Mouse (Mus musculus): ENCODE results near the gene Uvrag. TPM values are rescaled to one million over a fixed set of nuclear protein-coding genes. Genes with fewer than 3 reads are reported as not detected.

Uvrag gene
- polyA plus RNA-seq, 1 experiment from 2014 or later, result 25.8 TPM

- Histone ChIP-seq H3K9ac (ENCODE audit: low read length) (no peak overlapping the region), H3K4me1 (replicated peaks; ENCODE audit: control insufficient read depth, insufficient read depth, low read length) (peaks cover 52% of the 10 kb centered on the region), H3K27ac (ENCODE audit: low read depth) (no peak overlapping the region), H3K27me3 (replicated peaks; ENCODE audit: control insufficient read depth, insufficient read depth, low read length) (no peaks in the 10 kb centered on the region), H3K4me2 (ENCODE audit: low read length) (no peak overlapping the region), H3K36me3 (ENCODE audit: control insufficient read depth, insufficient read depth, low read length) (no peaks in the 10 kb centered on the region), H3K4me3 (ENCODE audit: low read depth, low read length) (no peak overlapping the region), H3K9me3 (ENCODE audit: control insufficient read depth, low read length) (no peaks in the 10 kb centered on the region)
- DNase-seq (ENCODE audit: low spot score) (no peak), ATAC-seq (replicated peaks; ENCODE audit: low FRiP score, low TSS enrichment, low read depth) (no peak)
- 60% methylated on average over 8 of the region's 8 CpGs for WGBS
Measured at GRCm38 (mm10) chr7:99126057-99126456, 14.9 kb downstream of the Uvrag start.

- WGBS, result 69% methylated on average over 5 of the region's 5 CpGs
- Histone ChIP-seq H3K4me3 (ENCODE audit: low read depth, low read length) (no peak overlapping the region), H3K27me3 (replicated peaks; ENCODE audit: control insufficient read depth, insufficient read depth, low read length) (no peaks in the 10 kb centered on the region), H3K9me3 (ENCODE audit: control insufficient read depth, low read length) (no peaks in the 10 kb centered on the region), H3K4me1 (replicated peaks; ENCODE audit: control insufficient read depth, insufficient read depth, low read length) (peaks cover 18% of the 10 kb centered on the region), H3K27ac (ENCODE audit: low read depth) (no peak overlapping the region), H3K9ac (ENCODE audit: low read length) (no peak overlapping the region), H3K36me3 (ENCODE audit: control insufficient read depth, insufficient read depth, low read length) (no peaks in the 10 kb centered on the region), H3K4me2 (ENCODE audit: low read length) (no peak overlapping the region)
- ATAC-seq (replicated peaks; ENCODE audit: low FRiP score, low TSS enrichment, low read depth) (no peak), DNase-seq (ENCODE audit: low spot score) (no peak)
Measured at GRCm38 (mm10) chr7:99122651-99123050, 18.3 kb downstream of the Uvrag start.

GRCm38 (mm10) chr7:99120865-99121521 lies 19.9 kb downstream of the Uvrag start:
- DNase-seq (ENCODE audit: low spot score) (no peak), ATAC-seq (replicated peaks; ENCODE audit: low FRiP score, low TSS enrichment, low read depth) (no peak)
- Histone ChIP-seq H3K4me3 (ENCODE audit: low read depth, low read length) (no peak overlapping the region), H3K9ac (ENCODE audit: low read length) (no peak overlapping the region), H3K4me2 (ENCODE audit: low read length) (no peak overlapping the region), H3K36me3 (ENCODE audit: control insufficient read depth, insufficient read depth, low read length) (0 out of 2 replicates have a peak, but pooled peaks cover 5% of the 10 kb centered on the region), H3K4me1 (replicated peaks; ENCODE audit: control insufficient read depth, insufficient read depth, low read length) (peaks cover 1% of the 10 kb centered on the region; the same call in 1 of the 2 replicates), H3K27me3 (replicated peaks; ENCODE audit: control insufficient read depth, insufficient read depth, low read length) (no peaks in the 10 kb centered on the region), H3K9me3 (ENCODE audit: control insufficient read depth, low read length) (no peaks in the 10 kb centered on the region), H3K27ac (ENCODE audit: low read depth) (no peak overlapping the region)
- 79% methylated on average over 5 of the region's 5 CpGs for WGBS

GRCm38 (mm10) chr7:99120082-99120481 lies 20.9 kb downstream of the Uvrag start:
- 69% methylated on average over 4 of the region's 4 CpGs for WGBS
- no peak overlapping the region for H3K4me3 ChIP-seq (ENCODE audit: low read depth, low read length)
- H3K4me1 ChIP-seq (replicated peaks; ENCODE audit: control insufficient read depth, insufficient read depth, low read length), result no peaks in the 10 kb centered on the region; the same call in 1 of the 2 replicates
- no peaks in the 10 kb centered on the region for H3K9me3 ChIP-seq (ENCODE audit: control insufficient read depth, low read length)
- DNase-seq (ENCODE audit: low spot score), result no peak
- no peak overlapping the region for H3K4me2 ChIP-seq (ENCODE audit: low read length)
- no peaks in the 10 kb centered on the region for H3K27me3 ChIP-seq (replicated peaks; ENCODE audit: control insufficient read depth, insufficient read depth, low read length)
- ATAC-seq (replicated peaks; ENCODE audit: low FRiP score, low TSS enrichment, low read depth), result no peak
- 0 out of 2 replicates have a peak, but pooled peaks cover 10% of the 10 kb centered on the region for H3K36me3 ChIP-seq (ENCODE audit: control insufficient read depth, insufficient read depth, low read length)
- H3K27ac ChIP-seq (ENCODE audit: low read depth), result no peak overlapping the region
- no peak overlapping the region for H3K9ac ChIP-seq (ENCODE audit: low read length)

GRCm38 (mm10) chr7:99116781-99117180 lies 24.2 kb downstream of the Uvrag start:
- no peaks in the 10 kb centered on the region for H3K27me3 ChIP-seq (replicated peaks; ENCODE audit: control insufficient read depth, insufficient read depth, low read length)
- H3K27ac ChIP-seq (ENCODE audit: low read depth), result no peak overlapping the region
- H3K4me2 ChIP-seq (ENCODE audit: low read length), result no peak overlapping the region
- no peak for ATAC-seq (replicated peaks; ENCODE audit: low FRiP score, low TSS enrichment, low read depth)
- H3K36me3 ChIP-seq (ENCODE audit: control insufficient read depth, insufficient read depth, low read length), result 0 out of 2 replicates have a peak, but pooled peaks cover 13% of the 10 kb centered on the region
- no peaks in the 10 kb centered on the region for H3K9me3 ChIP-seq (ENCODE audit: control insufficient read depth, low read length)
- H3K4me3 ChIP-seq (ENCODE audit: low read depth, low read length), result no peak overlapping the region
- no peak for DNase-seq (ENCODE audit: low spot score)
- WGBS, result 73% methylated on average over 3 of the region's 3 CpGs
- no peaks in the 10 kb centered on the region; the same call in 1 of the 2 replicates for H3K4me1 ChIP-seq (replicated peaks; ENCODE audit: control insufficient read depth, insufficient read depth, low read length)
- H3K9ac ChIP-seq (ENCODE audit: low read length), result no peak overlapping the region

- no peak overlapping the region for H3K27ac ChIP-seq (ENCODE audit: low read depth)
- 0 out of 2 replicates have a peak, but pooled peaks cover 13% of the 10 kb centered on the region for H3K36me3 ChIP-seq (ENCODE audit: control insufficient read depth, insufficient read depth, low read length)
- H3K27me3 ChIP-seq (replicated peaks; ENCODE audit: control insufficient read depth, insufficient read depth, low read length), result no peaks in the 10 kb centered on the region
- 78% methylated on average over 16 of the region's 16 CpGs for WGBS
- H3K4me1 ChIP-seq (replicated peaks; ENCODE audit: control insufficient read depth, insufficient read depth, low read length), result no peaks in the 10 kb centered on the region; the same call in 1 of the 2 replicates
- H3K9me3 ChIP-seq (ENCODE audit: control insufficient read depth, low read length), result no peaks in the 10 kb centered on the region
- ATAC-seq (replicated peaks; ENCODE audit: low FRiP score, low TSS enrichment, low read depth) (no peak), DNase-seq (ENCODE audit: low spot score) (no peak)
- H3K9ac ChIP-seq (ENCODE audit: low read length), result no peak overlapping the region
- no peak overlapping the region for H3K4me3 ChIP-seq (ENCODE audit: low read depth, low read length)
- H3K4me2 ChIP-seq (ENCODE audit: low read length), result no peak overlapping the region
Measured at GRCm38 (mm10) chr7:99114006-99114726, 26.8 kb downstream of the Uvrag start.

GRCm38 (mm10) chr7:99107566-99107965 lies 33.4 kb downstream of the Uvrag start:
- H3K27me3 ChIP-seq (replicated peaks; ENCODE audit: control insufficient read depth, insufficient read depth, low read length), result no peaks in the 10 kb centered on the region
- H3K4me3 ChIP-seq (ENCODE audit: low read depth, low read length), result no peak overlapping the region
- ATAC-seq (replicated peaks; ENCODE audit: low FRiP score, low TSS enrichment, low read depth) (peak; percentile 47; the same call in 1 of the 2 replicates), DNase-seq (ENCODE audit: low spot score) (peak; percentile 56)
- H3K9me3 ChIP-seq (ENCODE audit: control insufficient read depth, low read length), result no peaks in the 10 kb centered on the region
- 31% methylated on average over 3 of the region's 3 CpGs for WGBS
- no peak overlapping the region for H3K4me2 ChIP-seq (ENCODE audit: low read length)
- peaks cover 17% of the 10 kb centered on the region for H3K4me1 ChIP-seq (replicated peaks; ENCODE audit: control insufficient read depth, insufficient read depth, low read length)
- H3K27ac ChIP-seq (ENCODE audit: low read depth), result no peak overlapping the region
- no peaks in the 10 kb centered on the region for H3K36me3 ChIP-seq (ENCODE audit: control insufficient read depth, insufficient read depth, low read length)
- H3K9ac ChIP-seq (ENCODE audit: low read length), result no peak overlapping the region

- Histone ChIP-seq H3K9me3 (ENCODE audit: control insufficient read depth, low read length) (no peaks in the 10 kb centered on the region), H3K27ac (ENCODE audit: low read depth) (no peak overlapping the region), H3K4me2 (ENCODE audit: low read length) (no peak overlapping the region), H3K27me3 (replicated peaks; ENCODE audit: control insufficient read depth, insufficient read depth, low read length) (no peaks in the 10 kb centered on the region), H3K36me3 (ENCODE audit: control insufficient read depth, insufficient read depth, low read length) (no peaks in the 10 kb centered on the region), H3K4me1 (replicated peaks; ENCODE audit: control insufficient read depth, insufficient read depth, low read length) (peaks cover 25% of the 10 kb centered on the region), H3K4me3 (ENCODE audit: low read depth, low read length) (no peak overlapping the region), H3K9ac (ENCODE audit: low read length) (no peak overlapping the region)
- no peak for ATAC-seq (replicated peaks; ENCODE audit: low FRiP score, low TSS enrichment, low read depth)
- no peak for DNase-seq (ENCODE audit: low spot score)
- WGBS, result 27% methylated on average over 4 of the region's 4 CpGs
Measured at GRCm38 (mm10) chr7:99106714-99107270, 34.1 kb downstream of the Uvrag start.

Data from intestine, embryonic 14.5 days (tissue).